Mouse (Mus musculus) stomach, embryonic 16.5 days (tissue): Measurements from ENCODE around the gene Zfp710. TPM values are rescaled to one million over a fixed set of nuclear protein-coding genes. Genes with fewer than 3 reads are reported as not detected.
A peak's percentile ranks its signal among the peaks of the same experiment; 100 is the strongest.

Source experiments
- ATAC-seq: fragments of 200-750 bp; cut with Nextera tagmentation; 2 replicates; pipeline ENCODE4 v1.8.0; 2017; ENCODE audit warnings: moderate number of reproducible peaks, moderate TSS enrichment; ENCODE audit not compliant: insufficient read depth, low FRiP score
- H3K27ac ChIP-seq: fragments of 300-500 bp; sonication (generic); 2 replicates; pipeline ENCODE4 v1.5.1; 2014; ENCODE audit warnings: low read length
- H3K27me3 ChIP-seq: fragments of 300-500 bp; sonication (generic); 2 replicates; pipeline ENCODE4 v1.6.1; 2014; ENCODE audit warnings: low read length, control low read depth, mixed read lengths; ENCODE audit not compliant: control insufficient read depth, insufficient read depth
- H3K36me3 ChIP-seq: fragments of 300-500 bp; sonication (generic); 2 replicates; pipeline ENCODE4 v1.6.1; 2014; ENCODE audit warnings: low read length; ENCODE audit not compliant: control insufficient read depth, insufficient read depth
- H3K4me1 ChIP-seq: fragments of 300-500 bp; sonication (generic); 2 replicates; pipeline ENCODE4 v1.6.1; 2014; ENCODE audit warnings: low read length, control low read depth, mixed read lengths; ENCODE audit not compliant: control insufficient read depth, insufficient read depth
- H3K4me2 ChIP-seq: fragments of 300-500 bp; sonication (generic); 2 replicates; pipeline ENCODE4 v1.6.1; 2014; ENCODE audit warnings: low read depth, low read length, mixed read lengths
- H3K4me3 ChIP-seq: fragments of 300-500 bp; sonication (generic); replicated peaks from 2 replicates; pipeline ENCODE4 v1.5.1; 2014; ENCODE audit warnings: mild to moderate bottlenecking, low read length
- H3K9ac ChIP-seq: fragments of 300-500 bp; sonication (generic); 2 replicates; pipeline ENCODE4 v1.6.1; 2014; ENCODE audit warnings: low read length
- H3K9me3 ChIP-seq: fragments of 300-500 bp; sonication (generic); replicated peaks from 2 replicates; pipeline ENCODE4 v1.6.1; 2016; ENCODE audit warnings: low read length, control low read depth; ENCODE audit not compliant: control insufficient read depth
- WGBS: fragments of 180-500 bp; shearing (Covaris S2); extraction: QIAGEN DNeasy Blood & Tissue Kit; methylation state at CpG from one replicate; pipeline ENCODE4 v1.1.7; 2014; 5-methylcytosine and 5-hydroxymethylcytosine counted together
- polyA plus RNA-seq: library from polyadenylated mRNA; unstranded; fragments of >200 nt; fragmentation: Nextera tagmentation; extraction: Ambion mirVana; gene quantifications from 2 replicates; pipeline ENCODE4 v1.2.1, GENCODE M21; 2015

Zfp710 gene
- polyA plus RNA-seq, 1 experiment from 2014 or later = 16.7 TPM

DNA sequence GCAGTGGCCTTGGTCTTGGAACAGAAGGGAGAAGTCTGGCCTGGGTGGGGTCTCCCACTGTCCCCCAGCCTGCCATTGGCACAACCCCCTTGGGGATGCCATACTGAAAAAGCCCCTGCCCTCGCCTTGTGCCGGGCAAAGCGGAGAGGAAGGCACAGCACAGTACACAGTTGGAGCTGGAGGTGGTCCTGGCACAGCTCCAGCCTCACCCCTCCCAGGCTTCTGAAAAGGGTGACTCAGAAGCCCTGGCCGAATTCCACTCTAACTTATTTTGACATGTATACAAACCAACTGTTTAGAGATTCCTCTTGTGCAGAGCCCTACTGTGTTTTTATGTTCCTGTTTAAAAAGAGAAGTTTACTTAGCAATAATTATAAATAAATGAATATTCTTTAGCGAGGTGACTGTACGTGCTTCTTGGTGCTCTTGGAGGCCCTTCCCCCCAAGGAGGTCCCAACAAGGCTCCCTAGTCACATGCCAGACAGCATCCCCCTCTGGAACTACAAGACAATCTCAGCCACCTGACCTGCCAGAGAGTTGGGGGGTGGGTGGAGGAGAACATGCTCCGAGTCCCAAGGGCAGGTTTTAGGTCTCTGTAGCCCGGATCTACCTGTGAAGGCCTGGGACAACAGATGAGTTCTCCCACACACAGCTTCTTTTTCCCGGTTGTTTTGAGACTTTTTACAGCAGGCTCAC lies 67.9 kb downstream of the Zfp710 start:
- Histone ChIP-seq H3K27me3 (no peaks in the 10 kb centered on the region), H3K9me3 (no peaks in the 10 kb centered on the region), H3K4me3 (no peak overlapping the region), H3K27ac (peak overlapping the region; percentile 54), H3K9ac (no peak overlapping the region; the same call in 1 of the 2 replicates), H3K36me3 (peaks cover 38% of the 10 kb centered on the region), H3K4me2 (no peak overlapping the region), H3K4me1 (peaks cover 13% of the 10 kb centered on the region)
- ATAC-seq = peak; percentile 61; the same call in 1 of the 2 replicates
- 48% methylated on average over 9 of the region's 9 CpGs for WGBS

DNA sequence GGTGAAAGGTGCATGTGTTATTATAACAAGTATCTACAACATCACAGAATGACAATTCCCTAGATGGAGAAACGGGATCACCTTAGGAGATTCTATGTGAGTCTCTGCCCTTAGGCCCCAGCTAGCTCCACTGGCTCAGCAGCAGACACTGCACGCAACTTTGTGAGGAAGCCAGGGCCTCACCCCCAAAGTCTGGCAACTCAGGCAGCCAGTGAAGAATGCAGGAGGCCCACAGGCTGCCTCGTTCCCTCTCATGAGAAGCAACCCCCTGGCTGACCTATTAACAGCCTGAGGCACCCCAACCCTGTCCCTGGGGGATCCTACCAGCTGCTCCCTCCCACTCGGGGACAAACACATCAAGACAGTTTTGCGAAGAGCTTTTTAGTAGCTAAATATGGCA lies 69.9 kb downstream of the Zfp710 start:
- Histone ChIP-seq H3K36me3 (peaks cover 53% of the 10 kb centered on the region), H3K27me3 (no peaks in the 10 kb centered on the region), H3K9me3 (no peaks in the 10 kb centered on the region), H3K4me2 (no peak overlapping the region), H3K4me3 (no peak overlapping the region), H3K27ac (no peak overlapping the region), H3K4me1 (peaks cover 13% of the 10 kb centered on the region), H3K9ac (no peak overlapping the region)
- WGBS = 73% methylated on average over 5 of the region's 5 CpGs
- ATAC-seq = no peak

- Histone ChIP-seq H3K9me3 (no peaks in the 10 kb centered on the region), H3K36me3 (peaks cover 52% of the 10 kb centered on the region), H3K27me3 (no peaks in the 10 kb centered on the region), H3K4me3 (no peak overlapping the region), H3K27ac (no peak overlapping the region), H3K9ac (no peak overlapping the region), H3K4me1 (peaks cover 13% of the 10 kb centered on the region), H3K4me2 (no peak overlapping the region)
- WGBS = 89% methylated on average over 20 of the region's 20 CpGs
- ATAC-seq = no peak
Measured at GRCm38 (mm10) chr7:80095598-80096309, 71.1 kb downstream of the Zfp710 start.

- no peak overlapping the region for H3K4me3 ChIP-seq
- no peak for ATAC-seq
- H3K27me3 ChIP-seq = no peaks in the 10 kb centered on the region
- H3K4me1 ChIP-seq = no peaks in the 10 kb centered on the region
- H3K9ac ChIP-seq = no peak overlapping the region
- peaks cover 45% of the 10 kb centered on the region for H3K36me3 ChIP-seq
- WGBS = 86% methylated on average over 13 of the region's 13 CpGs
- H3K9me3 ChIP-seq = no peaks in the 10 kb centered on the region
- H3K4me2 ChIP-seq = no peak overlapping the region
- H3K27ac ChIP-seq = no peak overlapping the region
Measured at GRCm38 (mm10) chr7:80098389-80098976, 73.9 kb downstream of the Zfp710 start.

GRCm38 (mm10) chr7:80103335-80103734 lies 78.7 kb downstream of the Zfp710 start:
- no peak overlapping the region for H3K4me2 ChIP-seq
- ATAC-seq = no peak
- peaks cover 25% of the 10 kb centered on the region for H3K36me3 ChIP-seq
- no peak overlapping the region for H3K27ac ChIP-seq
- no peaks in the 10 kb centered on the region for H3K27me3 ChIP-seq
- no peak overlapping the region for H3K4me3 ChIP-seq
- H3K4me1 ChIP-seq = peaks cover 4% of the 10 kb centered on the region; the same call in 1 of the 2 replicates
- WGBS = 78% methylated on average over 3 of the region's 3 CpGs
- H3K9me3 ChIP-seq = peaks cover 8% of the 10 kb centered on the region; the same call in 1 of the 2 replicates
- no peak overlapping the region for H3K9ac ChIP-seq

- H3K4me3 ChIP-seq = no peak overlapping the region
- peaks cover 6% of the 10 kb centered on the region; the same call in 1 of the 2 replicates for H3K4me1 ChIP-seq
- ATAC-seq = no peak
- H3K27me3 ChIP-seq = no peaks in the 10 kb centered on the region
- H3K9me3 ChIP-seq = peaks cover 8% of the 10 kb centered on the region; the same call in 1 of the 2 replicates
- no peak overlapping the region for H3K4me2 ChIP-seq
- no peak overlapping the region for H3K9ac ChIP-seq
- 87% methylated on average over 4 of the region's 4 CpGs for WGBS
- H3K36me3 ChIP-seq = peaks cover 12% of the 10 kb centered on the region
- no peak overlapping the region for H3K27ac ChIP-seq
Measured at GRCm38 (mm10) chr7:80105637-80106390, 81.2 kb downstream of the Zfp710 start.

DNA sequence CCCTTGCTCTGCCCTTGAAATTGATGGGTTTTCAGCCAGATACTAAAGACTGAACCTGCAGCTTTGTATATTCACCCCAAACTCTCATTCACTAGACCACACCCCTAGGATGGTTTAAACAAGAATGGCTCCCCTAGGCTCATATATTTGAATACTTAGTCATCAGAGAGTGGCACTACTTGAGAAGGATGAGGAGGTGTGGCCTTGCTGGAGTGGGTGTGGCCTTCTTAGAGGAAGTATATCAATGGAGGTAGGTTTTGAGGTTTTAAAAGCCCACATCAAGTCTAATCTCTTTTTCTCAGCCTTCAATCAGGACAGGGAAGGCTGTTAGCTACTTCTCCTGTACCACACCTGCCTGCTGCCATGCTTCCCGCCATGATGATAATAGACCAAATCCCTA lies 81.8 kb downstream of the Zfp710 start:
- WGBS = 95% methylated on average over 1 of the region's 1 CpGs
- H3K36me3 ChIP-seq = peaks cover 7% of the 10 kb centered on the region

DNA sequence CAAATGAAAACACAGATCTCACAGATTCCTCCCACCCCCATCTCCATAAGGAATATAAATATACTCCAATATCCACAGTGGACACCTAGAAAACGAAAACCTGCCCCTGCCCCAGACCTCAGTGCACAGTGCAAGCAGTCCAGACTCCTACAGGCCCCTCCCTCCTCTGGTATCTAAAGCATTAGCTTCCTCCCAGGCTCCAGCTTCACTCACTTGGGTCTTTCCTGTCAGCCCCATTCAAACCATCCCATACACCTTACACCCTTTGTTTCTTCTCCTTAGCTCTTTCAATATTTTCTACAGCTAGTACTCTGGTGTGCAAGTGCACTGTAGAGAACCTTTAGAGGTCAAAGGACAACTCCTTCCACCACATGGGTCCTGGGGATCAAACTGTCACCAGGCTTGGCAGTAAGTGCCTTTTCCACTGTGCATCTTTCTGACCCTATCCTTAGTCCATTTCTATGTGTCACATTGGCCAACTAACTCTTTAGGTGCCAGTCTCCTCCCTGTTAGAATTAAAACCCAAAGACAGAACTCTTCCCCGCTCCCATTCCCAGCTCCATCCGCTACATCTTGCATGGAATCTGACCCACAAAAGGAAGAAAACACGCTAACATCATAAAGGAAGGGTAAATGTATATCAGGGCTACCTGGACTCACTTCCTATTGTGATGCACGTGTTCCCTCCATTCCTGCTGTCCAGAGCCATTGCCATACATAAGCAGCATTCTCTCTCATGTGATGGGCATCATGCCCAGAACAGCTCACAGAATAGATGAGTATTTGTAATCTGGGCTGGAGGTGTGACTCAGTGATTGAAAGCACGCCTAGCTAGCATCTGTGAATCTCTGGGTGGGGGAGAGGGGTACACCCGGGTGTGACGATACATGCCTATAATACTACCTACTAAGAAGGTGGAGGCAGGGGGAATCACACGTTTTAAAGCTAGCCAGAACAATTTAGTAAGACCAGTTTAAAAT lies 86.7 kb downstream of the Zfp710 start:
- Histone ChIP-seq H3K4me2 (no peak overlapping the region), H3K9ac (no peak overlapping the region), H3K27me3 (no peaks in the 10 kb centered on the region), H3K27ac (peak overlapping the region; percentile 35; the same call in 1 of the 2 replicates), H3K4me1 (peaks cover 31% of the 10 kb centered on the region), H3K4me3 (no peak overlapping the region), H3K36me3 (peaks cover 7% of the 10 kb centered on the region), H3K9me3 (peaks cover 7% of the 10 kb centered on the region; the same call in 1 of the 2 replicates)
- no peak for ATAC-seq
- WGBS = 62% methylated on average over 9 of the region's 9 CpGs

More for the DNA sequence above, 81.8 kb downstream of the Zfp710 start:
- Histone ChIP-seq H3K9me3 (peaks cover 8% of the 10 kb centered on the region; the same call in 1 of the 2 replicates), H3K4me2 (no peak overlapping the region), H3K9ac (no peak overlapping the region), H3K4me3 (no peak overlapping the region), H3K4me1 (peaks cover 10% of the 10 kb centered on the region), H3K27ac (no peak overlapping the region), H3K27me3 (no peaks in the 10 kb centered on the region)
- no peak for ATAC-seq
